Mouse (Mus musculus) kidney, embryonic 16.5 days (tissue): ENCODE measurements at regions not wholly inside any gene's neighbourhood (a gene's known extent, or its start where the extent isn't known, plus 50 kb on each side); places are given as distances from the start of the nearest gene placed in this dataset.
"Not testable (repeated sequence)": the region's sequence is repeated elsewhere in the genome, so short reads cannot be mapped to it uniquely, and the experiment has no call there.

Experiments used
- ATAC-seq: fragments of 200-750 bp; cut with Nextera tagmentation; 2 replicates; pipeline ENCODE4 v1.8.0; 2017; ENCODE audit warnings: moderate TSS enrichment; ENCODE audit not compliant: low FRiP score, low TSS enrichment
- H3K27ac ChIP-seq: fragments of 300-500 bp; sonication (generic); 2 replicates; pipeline ENCODE4 v1.5.1; 2014; ENCODE audit warnings: low read length
- H3K27me3 ChIP-seq: fragments of 300-500 bp; sonication (generic); 2 replicates; pipeline ENCODE4 v1.6.1; 2014; ENCODE audit warnings: low read length, control low read depth, mixed read lengths; ENCODE audit not compliant: insufficient read depth
- H3K36me3 ChIP-seq: fragments of 300-500 bp; sonication (generic); 2 replicates; pipeline ENCODE4 v1.6.1; 2014; ENCODE audit warnings: low read length, control low read depth, mixed read lengths; ENCODE audit not compliant: insufficient read depth
- H3K4me1 ChIP-seq: fragments of 300-500 bp; sonication (generic); 2 replicates; pipeline ENCODE4 v1.6.1; 2014; ENCODE audit warnings: low read length, control low read depth, mixed read lengths; ENCODE audit not compliant: insufficient read depth
- H3K4me2 ChIP-seq: fragments of 300-500 bp; sonication (generic); replicated peaks from 2 replicates; pipeline ENCODE4 v1.6.1; 2014; ENCODE audit warnings: low read depth, low read length
- H3K4me3 ChIP-seq: fragments of 300-500 bp; sonication (generic); 2 replicates; pipeline ENCODE4 v1.5.1; 2014; ENCODE audit warnings: mild to moderate bottlenecking, low read length
- H3K9ac ChIP-seq: fragments of 300-500 bp; sonication (generic); replicated peaks from 2 replicates; pipeline ENCODE4 v1.6.1; 2014; ENCODE audit warnings: low read length
- H3K9me3 ChIP-seq: fragments of 300-500 bp; sonication (generic); 2 replicates; pipeline ENCODE4 v1.6.1; 2016; ENCODE audit warnings: low read length, control low read depth
- WGBS: fragments of 180-500 bp; shearing (Covaris S2); extraction: QIAGEN DNeasy Blood & Tissue Kit; methylation state at CpG from one replicate; pipeline ENCODE4 v1.1.7; 2014; 5-methylcytosine and 5-hydroxymethylcytosine counted together

DNA sequence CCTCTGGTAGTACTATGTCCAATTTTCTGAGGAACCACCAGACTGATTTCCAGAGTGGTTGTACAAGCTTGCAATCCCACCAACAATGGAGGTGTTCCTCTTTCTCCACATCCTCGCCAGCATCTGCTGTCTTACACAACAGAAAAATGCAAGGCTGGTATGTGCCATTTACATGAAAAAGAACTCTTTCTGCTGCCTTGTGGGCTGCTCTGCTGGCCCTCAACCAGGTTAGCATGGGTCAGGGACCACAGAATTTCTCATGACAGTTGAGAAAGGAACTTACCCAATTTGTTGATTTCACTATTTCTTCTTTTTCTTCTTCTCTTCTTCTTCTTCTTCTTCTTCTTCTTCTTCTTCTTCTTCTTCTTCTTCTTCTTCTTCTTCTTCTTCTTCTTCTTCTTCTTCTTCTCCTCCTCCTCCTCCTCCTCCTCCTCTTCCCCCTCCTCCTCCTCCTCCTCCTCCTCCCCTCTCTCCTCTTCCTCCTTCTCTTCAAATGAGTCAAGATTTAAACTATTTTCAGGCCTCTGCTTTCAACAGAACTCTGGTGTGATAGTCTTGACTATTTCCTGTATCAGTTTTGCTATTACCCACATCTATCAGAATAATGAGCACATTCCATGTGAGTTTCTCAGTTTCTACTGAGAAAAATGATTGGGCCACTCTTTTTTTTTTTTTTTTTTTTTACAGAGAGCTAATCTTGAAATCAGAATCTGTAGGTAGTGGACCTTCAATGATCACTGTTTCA lies 56.3 kb upstream of the Itm2b start:
- H3K9ac ChIP-seq, H3K27me3 ChIP-seq, H3K9me3 ChIP-seq, ATAC-seq, H3K4me3 ChIP-seq, H3K27ac ChIP-seq, H3K36me3 ChIP-seq, H3K4me2 ChIP-seq: not testable (repeated sequence)
- H3K4me1 ChIP-seq, result peaks cover 18% of the 10 kb centered on the region
- 85% methylated on average over 1 of the region's 1 CpGs for WGBS

DNA sequence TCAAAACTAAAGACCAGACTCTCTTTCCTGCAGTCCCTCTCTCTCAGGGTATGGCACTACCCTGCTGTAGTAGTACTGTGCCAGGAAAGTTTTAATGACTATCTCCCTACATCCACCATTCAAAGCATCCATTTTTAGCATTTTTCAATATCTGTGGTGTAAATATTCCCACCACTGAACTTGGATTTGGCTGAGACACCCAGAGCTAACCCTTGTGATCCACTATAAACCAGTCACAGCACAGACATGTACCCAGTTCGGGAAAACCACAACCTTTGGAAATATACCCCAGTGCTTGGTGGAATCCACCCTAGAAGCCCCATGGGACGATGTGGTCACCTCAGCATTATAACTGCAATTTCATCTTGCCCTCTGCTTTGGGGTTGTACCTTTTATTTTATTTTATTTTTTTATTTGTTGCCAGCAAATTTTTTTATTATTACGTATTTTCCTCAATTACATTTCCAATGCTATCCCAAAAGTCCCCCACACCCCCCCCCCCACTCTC lies 54.8 kb upstream of the Itm2b start:
- Histone ChIP-seq H3K4me3 (no peak overlapping the region), H3K4me2 (no peak overlapping the region), H3K4me1 (peaks cover 4% of the 10 kb centered on the region; the same call in 1 of the 2 replicates), H3K9me3 (no peaks in the 10 kb centered on the region), H3K27me3 (no peaks in the 10 kb centered on the region), H3K27ac (no peak overlapping the region), H3K9ac (no peak overlapping the region), H3K36me3 (no peaks in the 10 kb centered on the region)
- ATAC-seq, result no peak
- 93% methylated on average over 3 of the region's 3 CpGs for WGBS

DNA sequence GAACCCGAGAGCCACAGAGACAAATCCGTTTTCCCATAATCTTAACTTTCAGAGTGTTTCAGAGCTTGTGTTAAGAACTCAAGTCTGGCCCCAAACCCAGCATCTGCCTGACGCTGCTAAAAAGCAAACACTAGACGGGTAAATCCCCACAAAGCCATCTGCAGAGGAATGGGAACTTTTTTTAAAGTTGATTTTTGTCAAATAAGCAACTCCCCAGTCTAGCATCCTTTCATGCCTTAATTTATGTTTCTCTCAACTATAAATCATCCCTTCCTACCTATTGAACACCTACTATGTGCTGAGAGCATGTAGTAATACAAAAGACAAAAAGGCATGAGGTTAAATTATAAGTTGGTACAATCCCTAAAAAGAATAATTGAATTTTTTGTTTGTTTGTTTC lies 50.8 kb upstream of the Itm2b start:
- no peak overlapping the region for H3K9ac ChIP-seq
- no peak overlapping the region for H3K4me3 ChIP-seq
- H3K4me2 ChIP-seq, result no peak overlapping the region
- H3K27ac ChIP-seq, result no peak overlapping the region
- no peaks in the 10 kb centered on the region for H3K36me3 ChIP-seq
- 70% methylated on average over 4 of the region's 4 CpGs for WGBS
- H3K9me3 ChIP-seq, result no peaks in the 10 kb centered on the region
- ATAC-seq, result no peak
- no peaks in the 10 kb centered on the region for H3K4me1 ChIP-seq
- H3K27me3 ChIP-seq, result no peaks in the 10 kb centered on the region
